Mouse (Mus musculus) olfactory bulb, adult 2 months (tissue): ENCODE data around the gene Dach1.

ENCODE experiments used
- CTCF ChIP-seq: fragments of 200-500 bp; IDR thresholded peaks from 2 replicates; pipeline ENCODE4 v1.5.1; 2012; ENCODE audit warnings: low read depth, mild to moderate bottlenecking, low read length, moderate library complexity; ENCODE audit not compliant: insufficient read depth
- POLR2A ChIP-seq: fragments of 200-500 bp; IDR thresholded peaks from 2 replicates; pipeline ENCODE4 v1.6.1; 2012; ENCODE audit warnings: mild to moderate bottlenecking, low read depth, low read length, moderate library complexity; ENCODE audit not compliant: insufficient read depth

- TF ChIP-seq CTCF = no peak
- no peak for TF ChIP-seq POLR2A
These were observed 12.8 kb downstream of the Dach1 start for GRCm38 (mm10) chr14:98156753-98157152.
